Mouse (Mus musculus): ENCODE data around the gene Kcnv2. TPM values are rescaled to one million over a fixed set of nuclear protein-coding genes. Genes with fewer than 3 reads are reported as not detected.
A peak's percentile ranks its signal among the peaks of the same experiment; 100 is the strongest.

Gene Kcnv2
- polyA plus RNA-seq, 1 experiment from 2014 or later, result 0.39 TPM

GRCm38 (mm10) chr19:27351700-27352099, 29.3 kb downstream of the Kcnv2 start:
- Histone ChIP-seq H3K4me1 (ENCODE audit: insufficient read depth, low read length) (no peaks in the 10 kb centered on the region), H3K27me3 (ENCODE audit: insufficient read depth, low read length) (no peaks in the 10 kb centered on the region), H3K9ac (replicated peaks; ENCODE audit: low read length) (no peak overlapping the region), H3K4me2 (replicated peaks; ENCODE audit: low read depth, low read length) (no peak overlapping the region), H3K4me3 (ENCODE audit: low read length) (no peak overlapping the region), H3K27ac (ENCODE audit: low read length) (no peak overlapping the region), H3K36me3 (ENCODE audit: insufficient read depth, low read length) (no peaks in the 10 kb centered on the region), H3K9me3 (ENCODE audit: low read length) (no peaks in the 10 kb centered on the region)
- 50% methylated on average over 6 of the region's 6 CpGs for WGBS
- ATAC-seq (ENCODE audit: low FRiP score, low TSS enrichment), result no peak

GRCm38 (mm10) chr19:27360381-27360780, 38.0 kb downstream of the Kcnv2 start:
- Histone ChIP-seq H3K4me3 (ENCODE audit: low read length) (no peak overlapping the region), H3K9me3 (ENCODE audit: low read length) (0 out of 2 replicates have a peak, but pooled peaks cover 4% of the 10 kb centered on the region), H3K4me1 (ENCODE audit: insufficient read depth, low read length) (peaks cover 8% of the 10 kb centered on the region), H3K9ac (replicated peaks; ENCODE audit: low read length) (no peak overlapping the region), H3K27me3 (ENCODE audit: insufficient read depth, low read length) (no peaks in the 10 kb centered on the region), H3K36me3 (ENCODE audit: insufficient read depth, low read length) (no peaks in the 10 kb centered on the region), H3K4me2 (replicated peaks; ENCODE audit: low read depth, low read length) (no peak overlapping the region), H3K27ac (ENCODE audit: low read length) (no peak overlapping the region)
- ATAC-seq (ENCODE audit: low FRiP score, low TSS enrichment), result no peak

- H3K4me3 ChIP-seq (ENCODE audit: low read length), result no peak overlapping the region
- 0 out of 2 replicates have a peak, but pooled peaks cover 4% of the 10 kb centered on the region for H3K9me3 ChIP-seq (ENCODE audit: low read length)
- H3K9ac ChIP-seq (replicated peaks; ENCODE audit: low read length), result no peak overlapping the region
- peaks cover 8% of the 10 kb centered on the region for H3K4me1 ChIP-seq (ENCODE audit: insufficient read depth, low read length)
- no peak overlapping the region for H3K27ac ChIP-seq (ENCODE audit: low read length)
- 45% methylated on average over 4 of the region's 4 CpGs for WGBS
- H3K36me3 ChIP-seq (ENCODE audit: insufficient read depth, low read length), result no peaks in the 10 kb centered on the region
- peak overlapping the region; percentile 58 for H3K4me2 ChIP-seq (replicated peaks; ENCODE audit: low read depth, low read length)
- no peak for ATAC-seq (ENCODE audit: low FRiP score, low TSS enrichment)
- no peaks in the 10 kb centered on the region for H3K27me3 ChIP-seq (ENCODE audit: insufficient read depth, low read length)
Observed at GRCm38 (mm10) chr19:27363891-27364290, 41.5 kb downstream of the Kcnv2 start.

DNA sequence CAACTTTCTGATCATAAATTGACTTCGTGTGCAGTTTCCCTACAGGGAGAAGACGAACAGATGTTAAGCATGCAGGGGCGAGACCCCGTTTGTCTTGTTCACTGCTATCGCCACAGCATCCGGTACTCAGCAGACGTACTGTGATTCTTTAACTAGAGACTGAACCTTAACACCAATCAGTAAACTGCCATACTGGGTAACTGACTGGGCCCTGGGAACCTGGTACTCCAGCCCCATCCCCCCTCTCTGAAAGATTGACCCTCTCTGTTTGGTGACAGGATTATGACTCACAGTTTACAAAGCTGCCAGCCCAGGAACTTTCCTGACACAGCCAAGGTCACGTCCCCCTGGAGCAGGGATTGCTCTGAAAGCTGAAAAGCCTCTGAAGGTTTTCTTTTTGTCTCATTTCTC, 42.1 kb downstream of the Kcnv2 start:
- Histone ChIP-seq H3K9ac (replicated peaks; ENCODE audit: low read length) (peak overlapping the region; percentile 61), H3K4me2 (replicated peaks; ENCODE audit: low read depth, low read length) (peak overlapping the region; percentile 58), H3K4me1 (ENCODE audit: insufficient read depth, low read length) (peaks cover 8% of the 10 kb centered on the region), H3K27me3 (ENCODE audit: insufficient read depth, low read length) (no peaks in the 10 kb centered on the region), H3K27ac (ENCODE audit: low read length) (0 out of 2 replicates have a peak overlapping the region, but pooled peaks have one; percentile 10), H3K9me3 (ENCODE audit: low read length) (0 out of 2 replicates have a peak, but pooled peaks cover 4% of the 10 kb centered on the region), H3K36me3 (ENCODE audit: insufficient read depth, low read length) (no peaks in the 10 kb centered on the region), H3K4me3 (ENCODE audit: low read length) (peak overlapping the region; percentile 35)
- ATAC-seq (ENCODE audit: low FRiP score, low TSS enrichment), result peak; percentile 90
- 5% methylated on average over 8 of the region's 8 CpGs for WGBS

- no peak for ATAC-seq (ENCODE audit: low FRiP score, low TSS enrichment)
- Histone ChIP-seq H3K9ac (replicated peaks; ENCODE audit: low read length) (no peak overlapping the region), H3K36me3 (ENCODE audit: insufficient read depth, low read length) (no peaks in the 10 kb centered on the region), H3K9me3 (ENCODE audit: low read length) (0 out of 2 replicates have a peak, but pooled peaks cover 2% of the 10 kb centered on the region), H3K4me3 (ENCODE audit: low read length) (no peak overlapping the region), H3K4me1 (ENCODE audit: insufficient read depth, low read length) (peaks cover 8% of the 10 kb centered on the region), H3K27me3 (ENCODE audit: insufficient read depth, low read length) (no peaks in the 10 kb centered on the region), H3K27ac (ENCODE audit: low read length) (no peak overlapping the region), H3K4me2 (replicated peaks; ENCODE audit: low read depth, low read length) (no peak overlapping the region)
- WGBS, result 85% methylated on average over 10 of the region's 10 CpGs
Observed at GRCm38 (mm10) chr19:27366113-27366746, 43.8 kb downstream of the Kcnv2 start.

GRCm38 (mm10) chr19:27369461-27370135, 47.2 kb downstream of the Kcnv2 start:
- Histone ChIP-seq H3K27me3 (ENCODE audit: insufficient read depth, low read length) (no peaks in the 10 kb centered on the region), H3K4me3 (ENCODE audit: low read length) (no peak overlapping the region), H3K36me3 (ENCODE audit: insufficient read depth, low read length) (no peaks in the 10 kb centered on the region), H3K9ac (replicated peaks; ENCODE audit: low read length) (no peak overlapping the region), H3K4me2 (replicated peaks; ENCODE audit: low read depth, low read length) (no peak overlapping the region), H3K4me1 (ENCODE audit: insufficient read depth, low read length) (peaks cover 3% of the 10 kb centered on the region; the same call in 1 of the 2 replicates), H3K9me3 (ENCODE audit: low read length) (no peaks in the 10 kb centered on the region), H3K27ac (ENCODE audit: low read length) (no peak overlapping the region)
- WGBS, result 79% methylated on average over 3 of the region's 3 CpGs
- no peak for ATAC-seq (ENCODE audit: low FRiP score, low TSS enrichment)

DNA sequence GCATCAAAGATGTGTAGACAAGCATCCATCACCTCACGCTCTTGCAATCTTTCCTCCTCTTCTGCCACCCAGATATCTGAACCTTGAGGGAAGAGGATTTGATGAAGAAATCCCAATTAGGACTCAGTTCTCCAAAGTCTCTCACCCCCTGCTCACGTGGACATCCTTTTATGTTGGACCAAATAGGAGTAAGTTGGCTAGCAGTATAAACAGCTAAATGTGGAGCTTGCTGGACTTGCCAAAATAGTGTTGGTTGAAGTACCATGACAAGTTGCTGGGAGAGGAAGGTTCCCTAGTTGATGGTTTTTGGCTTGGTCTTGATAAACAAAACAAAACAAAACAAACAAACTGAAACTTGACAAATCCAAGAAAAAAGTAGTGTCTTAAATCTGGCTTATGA, 47.8 kb downstream of the Kcnv2 start:
- Histone ChIP-seq H3K4me2 (replicated peaks; ENCODE audit: low read depth, low read length) (no peak overlapping the region), H3K9me3 (ENCODE audit: low read length) (no peaks in the 10 kb centered on the region), H3K27ac (ENCODE audit: low read length) (no peak overlapping the region), H3K9ac (replicated peaks; ENCODE audit: low read length) (no peak overlapping the region), H3K27me3 (ENCODE audit: insufficient read depth, low read length) (no peaks in the 10 kb centered on the region), H3K4me1 (ENCODE audit: insufficient read depth, low read length) (no peaks in the 10 kb centered on the region), H3K4me3 (ENCODE audit: low read length) (no peak overlapping the region), H3K36me3 (ENCODE audit: insufficient read depth, low read length) (no peaks in the 10 kb centered on the region)
- no peak for ATAC-seq (ENCODE audit: low FRiP score, low TSS enrichment)
- 89% methylated on average over 2 of the region's 2 CpGs for WGBS

GRCm38 (mm10) chr19:27370784-27371183, 48.4 kb downstream of the Kcnv2 start:
- ATAC-seq (ENCODE audit: low FRiP score, low TSS enrichment), result no peak
- WGBS, result 85% methylated on average over 2 of the region's 2 CpGs
- H3K9me3 ChIP-seq (ENCODE audit: low read length), result no peaks in the 10 kb centered on the region

DNA sequence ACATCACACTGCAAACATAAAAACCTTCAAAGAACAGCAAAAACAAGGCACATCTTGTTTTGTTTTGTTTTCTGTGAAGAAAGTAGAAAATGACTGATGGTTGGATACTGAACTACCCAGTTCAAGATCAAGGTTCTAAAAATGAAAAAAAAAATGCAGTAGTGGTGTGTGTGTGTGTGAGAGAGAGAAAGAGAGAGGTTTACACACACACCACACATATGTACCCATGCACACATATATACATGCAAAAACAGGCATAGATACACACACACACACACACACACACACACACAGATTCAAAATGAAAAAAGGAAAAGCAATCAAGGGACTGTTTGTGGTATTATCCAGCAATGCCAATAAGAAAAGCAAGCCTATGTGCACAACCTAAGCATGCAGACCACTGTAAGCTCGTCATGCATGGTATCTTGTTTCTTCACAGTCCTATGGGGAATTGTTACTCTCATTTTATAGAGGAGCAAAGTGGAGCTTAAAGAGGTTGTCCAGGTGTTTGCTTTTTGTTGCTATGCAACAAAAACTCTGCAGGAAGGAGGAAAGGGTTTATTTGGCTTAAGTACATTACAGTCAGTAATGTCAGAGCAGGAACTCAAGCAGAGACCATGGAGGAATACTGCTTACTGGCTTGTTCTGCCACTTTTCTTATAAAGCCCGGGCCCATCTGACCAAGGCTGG, 57.5 kb downstream of the Kcnv2 start:
- 75% methylated on average over 2 of the region's 2 CpGs for WGBS
- ATAC-seq (ENCODE audit: low FRiP score, low TSS enrichment), result no peak
- no peak overlapping the region for H3K27ac ChIP-seq (ENCODE audit: low read length)
- no peak overlapping the region for H3K4me3 ChIP-seq (ENCODE audit: low read length)
- no peaks in the 10 kb centered on the region for H3K9me3 ChIP-seq (ENCODE audit: low read length)
- H3K27me3 ChIP-seq (ENCODE audit: insufficient read depth, low read length), result no peaks in the 10 kb centered on the region
- H3K36me3 ChIP-seq (ENCODE audit: insufficient read depth, low read length), result 0 out of 2 replicates have a peak, but pooled peaks cover under 1% of the 10 kb centered on the region
- no peaks in the 10 kb centered on the region for H3K4me1 ChIP-seq (ENCODE audit: insufficient read depth, low read length)
- H3K9ac ChIP-seq (replicated peaks; ENCODE audit: low read length), result no peak overlapping the region
- no peak overlapping the region for H3K4me2 ChIP-seq (replicated peaks; ENCODE audit: low read depth, low read length)

More at GRCm38 (mm10) chr19:27370784-27371183, 48.4 kb downstream of the Kcnv2 start:
- Histone ChIP-seq H3K9ac (replicated peaks; ENCODE audit: low read length) (no peak overlapping the region), H3K4me1 (ENCODE audit: insufficient read depth, low read length) (no peaks in the 10 kb centered on the region), H3K4me2 (replicated peaks; ENCODE audit: low read depth, low read length) (no peak overlapping the region), H3K27me3 (ENCODE audit: insufficient read depth, low read length) (no peaks in the 10 kb centered on the region), H3K36me3 (ENCODE audit: insufficient read depth, low read length) (no peaks in the 10 kb centered on the region), H3K27ac (ENCODE audit: low read length) (no peak overlapping the region), H3K4me3 (ENCODE audit: low read length) (no peak overlapping the region)
